Mouse (Mus musculus): Measurements from ENCODE around the gene Nxn. TPM values are rescaled to one million over a fixed set of nuclear protein-coding genes. Genes with fewer than 3 reads are reported as not detected.
A peak's percentile ranks its signal among the peaks of the same experiment; 100 is the strongest.

Nxn gene
- total and polyA plus RNA-seq, 3 experiments: 52.8 to 54.3 (median 53.0) TPM

GRCm38 (mm10) chr11:76315785-76316444 is 83.0 kb downstream of the Nxn start:
- H3K9ac ChIP-seq (ENCODE audit: control insufficient read depth, low read depth, low read length, poor library complexity, severe bottlenecking): no peak overlapping the region
- no peak overlapping the region for H3K27ac ChIP-seq (ENCODE audit: control insufficient read depth, low read depth, low read length)
- no peak for TF ChIP-seq POLR2AphosphoS5 (IDR thresholded peaks at IDR 0.05; ENCODE audit: borderline replicate concordance, low read depth, low read length)
- TF ChIP-seq ETS1 (IDR thresholded peaks at IDR 0.05; ENCODE audit: low read depth, low read length): 0 out of 2 replicates have a peak, but pooled peaks have one; percentile 14
- TF ChIP-seq MAX (IDR thresholded peaks at IDR 0.05; ENCODE audit: low read length): no peak
- TF ChIP-seq EP300 (IDR thresholded peaks at IDR 0.05; ENCODE audit: low read depth in 1 of 2, low read length in 2 of 2): peak; percentile 67 to 84
- no peak for TF ChIP-seq KAT2A (conservative IDR thresholded peaks at IDR 0.05; ENCODE audit: low read depth, low read length)
- TF ChIP-seq JUND (IDR thresholded peaks at IDR 0.05; ENCODE audit: low read depth, low read length): no peak
- no peak for TF ChIP-seq SMC3 (IDR thresholded peaks at IDR 0.05; ENCODE audit: low read depth, low read length)
- 0 out of 2 replicates have a peak, but pooled peaks have one; percentile 23 for TF ChIP-seq MYC (IDR thresholded peaks at IDR 0.05; ENCODE audit: low read depth, low read length)
- 0 out of 2 replicates have a peak, but pooled peaks have one; percentile 54 for TF ChIP-seq ELF1 (IDR thresholded peaks at IDR 0.05; ENCODE audit: low read depth, low read length)
- TF ChIP-seq GATA1 (IDR thresholded peaks at IDR 0.05; ENCODE audit: low read depth, low read length): peak; percentile 85
- TF ChIP-seq RCOR1 (IDR thresholded peaks at IDR 0.05; ENCODE audit: low read depth, low read length): peak; percentile 86
- peak; percentile 46; the same call in 1 of the 2 replicates for TF ChIP-seq TCF12 (IDR thresholded peaks at IDR 0.05; ENCODE audit: low read depth, low read length)
- no peaks in the 10 kb centered on the region for H3K27me3 ChIP-seq (ENCODE audit: control insufficient read depth in 1 of 2, insufficient read depth in 2 of 2, low read length in 2 of 2)
- peaks cover 5 to 37% of the 10 kb centered on the region in 2 experiments for H3K4me1 ChIP-seq (ENCODE audit: control insufficient read depth in 1 of 2, insufficient read depth in 2 of 2, low read length in 2 of 2)
- H3K9me3 ChIP-seq (replicated peaks; ENCODE audit: insufficient read depth, low read length): no peaks in the 10 kb centered on the region
- H3K4me3 ChIP-seq (ENCODE audit: control insufficient read depth in 1 of 2, insufficient read depth in 1 of 2, low read depth in 2 of 2, low read length in 2 of 2): no peak overlapping the region
- H3K36me3 ChIP-seq (ENCODE audit: control insufficient read depth in 1 of 2, insufficient read depth in 2 of 2, low read length in 2 of 2): peaks cover 0 to 29% of the 10 kb centered on the region in 2 experiments; a peak in 2 of 4 replicates
- no peaks in the 10 kb centered on the region for H3K79me2 ChIP-seq (ENCODE audit: control insufficient read depth, insufficient read depth, low read length, poor library complexity)
- DNase-seq (ENCODE audit: low read depth, low spot score): peak; percentile 66

- Histone ChIP-seq H3K27me3 (ENCODE audit: control insufficient read depth in 1 of 2, insufficient read depth in 2 of 2, low read length in 2 of 2) (no peaks in the 10 kb centered on the region), H3K4me3 (ENCODE audit: control insufficient read depth in 1 of 2, insufficient read depth in 1 of 2, low read depth in 2 of 2, low read length in 2 of 2) (no peak overlapping the region), H3K79me2 (ENCODE audit: control insufficient read depth, insufficient read depth, low read length, poor library complexity) (no peaks in the 10 kb centered on the region), H3K9ac (ENCODE audit: control insufficient read depth, low read depth, low read length, poor library complexity, severe bottlenecking) (no peak overlapping the region), H3K27ac (ENCODE audit: control insufficient read depth, low read depth, low read length) (no peak overlapping the region), H3K9me3 (replicated peaks; ENCODE audit: insufficient read depth, low read length) (no peaks in the 10 kb centered on the region), H3K4me1 (ENCODE audit: control insufficient read depth in 1 of 2, insufficient read depth in 2 of 2, low read length in 2 of 2) (peaks cover 5 to 37% of the 10 kb centered on the region in 2 experiments), H3K36me3 (ENCODE audit: control insufficient read depth in 1 of 2, insufficient read depth in 2 of 2, low read length in 2 of 2) (peaks cover 0 to 29% of the 10 kb centered on the region in 2 experiments; a peak in 2 of 4 replicates)
- TF ChIP-seq CTCF (IDR thresholded peaks at IDR 0.05 in 2 of 3, conservative IDR thresholded peaks at IDR 0.05 in 1 of 3; ENCODE audit: control insufficient read depth in 1 of 3, insufficient read depth in 1 of 3, low read depth in 2 of 3, low read length in 3 of 3, poor library complexity in 1 of 3, severe bottlenecking in 1 of 3) (peak; percentile 20 to 45 (median 33); a peak in 5 of 6 replicates), NRF1 (IDR thresholded peaks at IDR 0.05; ENCODE audit: insufficient read depth, low read depth, low read length, poor library complexity, severe bottlenecking) (no peak), ZKSCAN1 (IDR thresholded peaks at IDR 0.05; ENCODE audit: low read depth, low read length) (no peak), RAD21 (IDR thresholded peaks at IDR 0.05; ENCODE audit: low read depth, low read length) (0 out of 2 replicates have a peak, but pooled peaks have one; percentile 13), SMC3 (IDR thresholded peaks at IDR 0.05; ENCODE audit: low read depth, low read length) (peak; percentile 24)
- no peak for DNase-seq (ENCODE audit: low read depth, low spot score)
Measured at GRCm38 (mm10) chr11:76314741-76315140, 84.2 kb downstream of the Nxn start.
